Mouse (Mus musculus) forebrain, postnatal 0 days (tissue): ENCODE data around the gene Il20ra. TPM values are rescaled to one million over a fixed set of nuclear protein-coding genes. Genes with fewer than 3 reads are reported as not detected.

Experiments used
- ATAC-seq: fragments of 200-750 bp; cut with Nextera tagmentation; 2 replicates; pipeline ENCODE4 v1.8.0; 2017; ENCODE audit warnings: mild to moderate bottlenecking, moderate library complexity
- DNase-seq: peaks from one replicate; pipeline ENCODE4 v3.0.0-alpha.2; 2015
- H3K27ac ChIP-seq: fragments of 300-500 bp; sonication (generic); 2 replicates; pipeline ENCODE4 v1.5.1; 2014; ENCODE audit warnings: low read depth, mild to moderate bottlenecking, antibody characterized with exemption, low read length, moderate library complexity, mixed read lengths
- H3K27me3 ChIP-seq: fragments of 300-500 bp; sonication (generic); 2 replicates; pipeline ENCODE4 v1.6.1; 2014; ENCODE audit warnings: mild to moderate bottlenecking, low read length, mixed read lengths; ENCODE audit not compliant: insufficient read depth
- H3K36me3 ChIP-seq: fragments of 300-500 bp; sonication (generic); 2 replicates; pipeline ENCODE4 v1.6.1; 2014; ENCODE audit warnings: mild to moderate bottlenecking, moderate library complexity; ENCODE audit not compliant: insufficient read depth
- H3K4me1 ChIP-seq: fragments of 300-500 bp; sonication (generic); 2 replicates; pipeline ENCODE4 v1.6.1; 2014; ENCODE audit warnings: antibody characterized with exemption; ENCODE audit not compliant: insufficient read depth
- H3K4me2 ChIP-seq: fragments of 300-500 bp; sonication (generic); 2 replicates; pipeline ENCODE4 v1.6.1; 2014; ENCODE audit warnings: low read depth, mild to moderate bottlenecking, moderate library complexity
- H3K4me3 ChIP-seq: fragments of 300-500 bp; sonication (generic); 2 replicates; pipeline ENCODE4 v1.5.1; 2014; ENCODE audit warnings: low read depth, low read length, mixed read lengths
- H3K9ac ChIP-seq: fragments of 300-500 bp; sonication (generic); 2 replicates; pipeline ENCODE4 v1.6.1; 2014; ENCODE audit warnings: mild to moderate bottlenecking
- H3K9me3 ChIP-seq: fragments of 300-500 bp; sonication (generic); 2 replicates; pipeline ENCODE4 v1.6.1; 2016; ENCODE audit warnings: low read length
- CTCF ChIP-seq: sonication (generic); IDR thresholded peaks from 2 replicates; pipeline ENCODE4 v1.5.1; 2016; ENCODE audit warnings: antibody characterized with exemption, control low read depth, low read depth
- WGBS: fragments of 180-500 bp; shearing (Covaris S2); extraction: QIAGEN DNeasy Blood & Tissue Kit; methylation state at CpG from one replicate; pipeline ENCODE4 v1.1.7; 2014; 5-methylcytosine and 5-hydroxymethylcytosine counted together
- polyA plus RNA-seq: library from polyadenylated mRNA; unstranded; fragments of >200 nt; fragmentation: Nextera tagmentation; extraction: Ambion mirVana; gene quantifications from 2 replicates; pipeline ENCODE4 v1.2.1, GENCODE M21; 2015
- total RNA-seq: library from RNA; depleted of rRNA; stranded (reverse); fragments of >200 nt; gene quantifications from 2 replicates; pipeline ENCODE4 v1.2.3, GENCODE M21; 2014; rRNA removed

Il20ra gene
- total and polyA plus RNA-seq, 2 experiments from 2014 or later = 0.19 TPM; not detected in 1

DNA sequence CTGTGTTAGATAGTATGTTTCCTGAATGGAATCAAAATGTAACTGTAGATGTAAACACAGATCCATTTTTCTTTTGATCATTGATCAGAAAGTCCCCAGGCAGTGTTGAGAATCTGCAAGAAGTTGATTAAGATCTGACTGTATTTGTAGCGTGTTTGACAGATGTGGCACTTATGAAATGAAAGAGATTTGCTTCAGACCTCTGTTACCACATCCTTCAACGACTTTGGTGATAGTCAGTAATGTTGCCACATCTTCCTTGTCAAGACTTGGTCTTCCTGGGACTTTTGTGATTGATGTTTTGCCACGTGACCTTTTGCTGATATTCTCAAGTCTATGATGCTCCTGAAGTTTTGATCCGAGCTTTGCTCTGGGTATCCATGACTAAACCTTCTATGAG lies 35.3 kb downstream of the Il20ra start:
- no peak for TF ChIP-seq CTCF
- ATAC-seq (no peak), DNase-seq (no peak)
- Histone ChIP-seq H3K9ac (no peak overlapping the region), H3K9me3 (no peaks in the 10 kb centered on the region), H3K4me3 (no peak overlapping the region), H3K4me1 (no peaks in the 10 kb centered on the region), H3K36me3 (no peaks in the 10 kb centered on the region), H3K27ac (no peak overlapping the region), H3K4me2 (no peak overlapping the region), H3K27me3 (no peaks in the 10 kb centered on the region)
- 81% methylated on average over 4 of the region's 4 CpGs for WGBS

DNA sequence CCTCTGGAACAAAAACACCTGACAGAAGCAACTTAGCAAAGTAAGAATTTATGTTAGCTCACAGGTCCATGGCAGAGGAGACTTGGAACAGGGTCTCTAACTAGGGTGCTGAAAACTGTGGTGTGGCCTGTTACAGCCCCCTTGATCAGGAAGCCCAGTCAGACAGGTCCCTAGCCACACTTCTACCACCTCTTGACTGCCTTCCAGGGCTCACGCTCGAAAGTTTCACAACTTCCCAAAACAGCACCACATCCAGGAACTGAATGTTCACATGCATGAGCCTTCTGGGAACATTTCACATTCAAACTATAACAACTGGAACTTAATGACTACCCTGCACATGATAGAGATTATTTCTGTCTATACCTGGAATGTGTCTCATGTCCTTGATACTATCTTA lies 53.1 kb downstream of the Il20ra start:
- H3K36me3 ChIP-seq = no peaks in the 10 kb centered on the region
- ATAC-seq = no peak
- no peak for TF ChIP-seq CTCF
- no peak overlapping the region for H3K4me2 ChIP-seq
- no peak overlapping the region for H3K4me3 ChIP-seq
- no peaks in the 10 kb centered on the region for H3K9me3 ChIP-seq
- H3K4me1 ChIP-seq = no peaks in the 10 kb centered on the region
- 93% methylated on average over 2 of the region's 2 CpGs for WGBS
- no peak overlapping the region for H3K27ac ChIP-seq
- no peak for DNase-seq
- H3K9ac ChIP-seq = no peak overlapping the region
- no peaks in the 10 kb centered on the region for H3K27me3 ChIP-seq

DNA sequence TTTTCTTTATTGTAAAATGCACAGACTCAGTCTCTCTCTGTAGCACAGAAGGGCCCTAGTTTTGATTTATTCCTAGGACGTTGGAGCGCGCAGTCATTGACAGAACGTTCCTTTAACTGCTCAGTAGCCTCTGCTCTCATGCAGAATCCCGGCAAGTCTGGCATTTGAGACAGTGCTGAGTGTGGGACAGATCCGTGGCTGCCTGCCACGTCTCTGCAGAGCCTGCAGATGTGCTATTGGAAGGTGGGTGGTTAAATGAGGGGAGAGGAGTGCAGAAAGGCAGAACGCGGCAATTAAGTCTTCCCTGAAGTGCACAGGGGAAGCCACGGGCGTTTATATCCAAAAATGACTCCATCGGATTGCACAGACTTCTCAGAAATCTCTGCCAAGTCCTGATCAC lies 66.7 kb downstream of the Il20ra start:
- Histone ChIP-seq H3K9ac (no peak overlapping the region), H3K9me3 (no peaks in the 10 kb centered on the region), H3K27ac (0 out of 2 replicates have a peak overlapping the region, but pooled peaks have one; percentile 21), H3K36me3 (no peaks in the 10 kb centered on the region), H3K4me2 (no peak overlapping the region), H3K4me1 (peaks cover 4% of the 10 kb centered on the region; the same call in 1 of the 2 replicates), H3K4me3 (no peak overlapping the region), H3K27me3 (no peaks in the 10 kb centered on the region)
- peak; percentile 80 for ATAC-seq
- 52% methylated on average over 12 of the region's 12 CpGs for WGBS
- peak; percentile 15 for DNase-seq
- TF ChIP-seq CTCF = no peak

DNA sequence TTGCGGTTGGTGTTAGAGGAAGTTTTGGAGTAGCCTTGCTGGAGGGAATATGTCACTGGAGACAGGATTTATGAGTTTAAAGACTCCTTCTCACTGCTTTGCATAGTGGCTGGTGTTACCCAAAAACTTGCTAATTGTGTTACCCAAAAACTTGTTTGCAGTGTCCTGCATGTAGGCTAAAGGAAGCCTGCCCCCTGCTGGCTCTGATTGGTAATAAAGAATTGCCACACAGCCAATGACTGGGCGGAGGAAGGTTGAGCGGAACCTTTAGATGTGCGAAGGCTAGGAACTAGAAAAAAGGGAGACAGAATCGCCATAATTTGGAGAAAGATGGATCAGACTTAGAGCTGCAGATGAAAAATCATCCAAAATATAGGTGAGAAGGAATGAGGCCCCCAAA lies 69.0 kb downstream of the Il20ra start:
- no peak overlapping the region for H3K9ac ChIP-seq
- DNase-seq (no peak), ATAC-seq (no peak)
- no peak overlapping the region for H3K27ac ChIP-seq
- no peak overlapping the region for H3K4me2 ChIP-seq
- TF ChIP-seq CTCF = peak; percentile 21; the same call in 1 of the 2 replicates
- H3K27me3 ChIP-seq = no peaks in the 10 kb centered on the region
- H3K4me3 ChIP-seq = no peak overlapping the region
- no peaks in the 10 kb centered on the region for H3K36me3 ChIP-seq
- peaks cover 4% of the 10 kb centered on the region; the same call in 1 of the 2 replicates for H3K4me1 ChIP-seq
- 91% methylated on average over 5 of the region's 5 CpGs for WGBS
- no peaks in the 10 kb centered on the region for H3K9me3 ChIP-seq

DNA sequence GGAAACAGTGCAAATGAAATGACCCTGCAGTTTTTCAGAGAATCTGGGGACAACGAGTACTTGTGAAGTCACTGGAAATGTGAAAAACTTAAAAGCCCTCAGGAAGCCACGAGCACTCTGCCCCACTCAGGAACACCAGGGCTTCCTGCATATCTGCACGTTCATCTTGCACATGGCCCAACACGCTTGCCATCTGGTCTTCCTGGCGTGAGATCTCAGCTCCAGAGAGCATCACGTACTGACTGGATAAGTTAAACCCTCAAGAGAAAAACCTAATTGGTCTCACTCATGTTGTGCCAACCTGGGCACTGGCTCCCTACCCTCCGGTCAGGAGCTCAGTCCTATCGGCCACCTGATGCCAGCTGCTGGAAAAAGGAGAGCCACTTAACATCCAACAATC lies 82.6 kb downstream of the Il20ra start:
- DNase-seq = peak; percentile 48
- H3K36me3 ChIP-seq = no peaks in the 10 kb centered on the region
- no peaks in the 10 kb centered on the region for H3K9me3 ChIP-seq
- H3K27me3 ChIP-seq = no peaks in the 10 kb centered on the region
- WGBS = 60% methylated on average over 8 of the region's 8 CpGs
- H3K4me1 ChIP-seq = no peaks in the 10 kb centered on the region
- no peak for TF ChIP-seq CTCF
- H3K4me3 ChIP-seq = no peak overlapping the region
- H3K4me2 ChIP-seq = no peak overlapping the region
- ATAC-seq = peak; percentile 55
- H3K9ac ChIP-seq = no peak overlapping the region
- H3K27ac ChIP-seq = no peak overlapping the region

DNA sequence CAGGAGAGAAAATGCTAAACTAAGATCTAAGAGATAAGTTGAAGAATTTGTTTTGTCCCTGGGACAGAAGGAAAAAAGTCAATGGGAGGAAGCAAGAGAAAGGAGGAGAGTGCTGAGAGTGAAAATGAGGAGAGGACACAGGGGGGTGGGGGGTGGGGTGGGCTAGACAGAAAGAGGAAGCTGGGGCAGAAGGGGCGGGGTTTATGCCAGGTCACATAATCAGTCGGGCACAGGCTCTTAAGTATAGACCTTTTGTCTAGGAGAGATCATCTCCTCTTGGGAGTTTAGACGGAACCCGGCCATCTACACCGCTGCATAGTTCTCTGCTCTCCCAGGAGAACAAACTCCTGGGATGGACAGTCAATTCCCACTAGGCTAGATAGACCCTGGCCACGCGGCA lies 90.6 kb downstream of the Il20ra start:
- no peak for TF ChIP-seq CTCF
- WGBS = 89% methylated on average over 7 of the region's 7 CpGs
- no peak for ATAC-seq

DNA sequence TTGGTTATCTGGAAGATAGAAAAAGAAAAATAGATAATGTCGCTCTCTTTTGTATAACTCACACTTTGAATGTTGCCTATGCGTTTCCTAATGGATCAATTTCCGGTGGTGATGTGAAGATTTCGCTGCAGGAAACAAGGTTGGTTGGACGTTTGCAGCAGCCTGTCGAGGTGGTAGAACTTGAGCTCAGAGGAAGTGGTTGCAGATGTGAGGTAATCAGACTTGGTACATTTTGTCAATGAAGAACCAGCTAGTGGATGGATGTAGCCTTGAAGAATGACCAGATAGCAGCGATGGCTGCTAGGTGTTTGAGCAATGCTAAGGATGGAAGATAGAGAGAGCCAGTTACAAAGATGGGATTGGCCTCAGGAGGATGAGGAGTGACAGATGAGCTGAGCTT lies 92.4 kb downstream of the Il20ra start:
- H3K27me3 ChIP-seq = no peaks in the 10 kb centered on the region
- 91% methylated on average over 7 of the region's 7 CpGs for WGBS
- no peak overlapping the region for H3K9ac ChIP-seq
- H3K4me1 ChIP-seq = no peaks in the 10 kb centered on the region
- H3K27ac ChIP-seq = no peak overlapping the region
- no peak overlapping the region for H3K4me3 ChIP-seq
- no peak for ATAC-seq
- H3K9me3 ChIP-seq = no peaks in the 10 kb centered on the region
- H3K36me3 ChIP-seq = no peaks in the 10 kb centered on the region
- DNase-seq = no peak
- no peak for TF ChIP-seq CTCF
- H3K4me2 ChIP-seq = no peak overlapping the region

More for the DNA sequence above, 90.6 kb downstream of the Il20ra start:
- H3K4me1 ChIP-seq = no peaks in the 10 kb centered on the region
- H3K9ac ChIP-seq = no peak overlapping the region
- no peak overlapping the region for H3K27ac ChIP-seq
- H3K27me3 ChIP-seq = no peaks in the 10 kb centered on the region
- H3K36me3 ChIP-seq = no peaks in the 10 kb centered on the region
- no peak overlapping the region for H3K4me3 ChIP-seq
- H3K9me3 ChIP-seq = no peaks in the 10 kb centered on the region
- DNase-seq = no peak
- no peak overlapping the region for H3K4me2 ChIP-seq

Other genes starting within 250 kb of the Il20ra start
- gene Ifngr1, start 120.6 kb upstream of the Il20ra start, total RNA-seq = 14.5 and 16.9 TPM in 2 replicates
- 17.7 and 21.9 TPM in 2 replicates for gene Ifngr1, start 120.6 kb upstream of the Il20ra start, polyA plus RNA-seq
- not detected in 2 replicates for gene Il22ra2, start 90.6 kb upstream of the Il20ra start, total RNA-seq
- gene Il22ra2, start 90.6 kb upstream of the Il20ra start, polyA plus RNA-seq = not detected in 2 replicates
- 1.5 and 2.5 TPM in 2 replicates for gene Slc35d3, start 138.9 kb downstream of the Il20ra start, total RNA-seq
- 1.8 and 2.2 TPM in 2 replicates for gene Slc35d3, start 138.9 kb downstream of the Il20ra start, polyA plus RNA-seq
- 26.5 and 38.2 TPM in 2 replicates for gene Pex7, start 195.1 kb downstream of the Il20ra start, total RNA-seq
- 31.2 and 33.8 TPM in 2 replicates for gene Pex7, start 195.1 kb downstream of the Il20ra start, polyA plus RNA-seq
- 4.8 and 5.8 TPM in 2 replicates for gene Map3k5, start 221.9 kb downstream of the Il20ra start, total RNA-seq
- 0.77 and 1.3 TPM in 2 replicates for gene Map3k5, start 221.9 kb downstream of the Il20ra start, polyA plus RNA-seq